Comparison of ENCODE assay signal across 39 mouse cellular contexts in genomic region chr5:135362572-135362971, GRCm38 (mm10). TPM values are rescaled to one million over a fixed set of nuclear protein-coding genes. Genes with fewer than 3 reads are reported as not detected.
"Had no signal": no experiment of that assay in that cellular context is flagged by ENCODE, and none has a peak within 500 bp of the region (broad histone marks: within the 10 kb centered on the region; RNA-seq: fewer than 3 reads in every experiment).

No protein-coding gene starts in this region.

- H3K9ac ChIP-seq: heart, embryonic 12.5 days; hindbrain, embryonic 13.5 days; hindbrain, embryonic 15.5 days; limb, embryonic 13.5 days; limb, embryonic 15.5 days; liver, embryonic 12.5 days; liver, embryonic 14.5 days had no signal

- H3K4me3 ChIP-seq: gastrocnemius, adult 2 months; heart, embryonic 10.5 days; heart, embryonic 12.5 days; hindbrain, embryonic 10.5 days; hindbrain, embryonic 13.5 days; hindbrain, embryonic 15.5 days; layer of hippocampus, adult 2 months; left cerebral cortex, adult 2 months; limb, embryonic 13.5 days; limb, embryonic 15.5 days; liver, embryonic 12.5 days had no signal

- H3K4me1 ChIP-seq: heart, embryonic 10.5 days; heart, embryonic 12.5 days; hindbrain, embryonic 13.5 days; hindbrain, embryonic 15.5 days; limb, embryonic 13.5 days; limb, embryonic 15.5 days; liver, embryonic 12.5 days had no signal

- H3K4me2 ChIP-seq: heart, embryonic 12.5 days; hindbrain, embryonic 13.5 days; hindbrain, embryonic 15.5 days; limb, embryonic 13.5 days; limb, embryonic 15.5 days; liver, embryonic 12.5 days had no signal

- DNase-seq: gastrocnemius, adult 2 months; gastrocnemius, postnatal 10 days; gastrocnemius, postnatal 25 days; heart, adult 18-20 months; heart, postnatal 10 days; heart, postnatal 4 days; kidney, adult 11 months; kidney, adult 2 months; kidney, adult 9 months; kidney, postnatal 10 days; kidney, postnatal 25 days; kidney, postnatal 4 days; left cerebral cortex, postnatal 4 days had no signal

- ATAC-seq: hindbrain, postnatal 0 days; intestine, embryonic 16.5 days; liver, embryonic 12.5 days had no signal

- H3K27me3 ChIP-seq: hindbrain, embryonic 15.5 days; limb, embryonic 13.5 days had no signal

- H3K36me3 ChIP-seq: heart, embryonic 10.5 days; heart, embryonic 12.5 days; hindbrain, embryonic 10.5 days; hindbrain, embryonic 13.5 days; hindbrain, embryonic 15.5 days; limb, embryonic 13.5 days; limb, embryonic 15.5 days; liver, embryonic 12.5 days had no signal

- H3K27ac ChIP-seq: gastrocnemius, adult 2 months; heart, embryonic 10.5 days; hindbrain, embryonic 10.5 days; hindbrain, embryonic 13.5 days; hindbrain, embryonic 15.5 days; hindbrain, postnatal 0 days; layer of hippocampus, adult 2 months; left cerebral cortex, adult 2 months; limb, embryonic 13.5 days; limb, embryonic 15.5 days; liver, embryonic 12.5 days; liver, embryonic 14.5 days had no signal

RNA-seq across cellular contexts. Expression of gene Trim50, which starts 9.5 kb away (rescaled TPM):
- total RNA-seq: gastrocnemius, adult 2 months; gastrocnemius, postnatal 10 days; gastrocnemius, postnatal 25 days; gastrocnemius, postnatal 4 days; granulocyte monocyte progenitor cell, adult 5-6 weeks; heart, postnatal 25 days; heart, postnatal 4 days; hindbrain, postnatal 0 days; layer of hippocampus, adult 2 months; layer of hippocampus, postnatal 25 days; left cerebral cortex, adult 2 months; left cerebral cortex, postnatal 25 days; left cerebral cortex, postnatal 4 days; liver, adult 2 months had no signal
- polyA plus RNA-seq: heart, embryonic 10.5 days; heart, embryonic 12.5 days; heart, embryonic 14.5 days; heart, embryonic 16.5 days; hindbrain, embryonic 13.5 days; hindbrain, embryonic 15.5 days; intestine, embryonic 14.5 days; kidney, embryonic 16.5 days; limb, embryonic 11.5 days; limb, embryonic 13.5 days; limb, embryonic 15.5 days; liver, adult 2 months; liver, embryonic 12.5 days; liver, embryonic 14.5 days; liver, embryonic 16.5 days had no signal

RNA-seq across cellular contexts. Expression of gene Fkbp6, which starts 12.7 kb away (rescaled TPM):
- total RNA-seq: gastrocnemius, adult 2 months; gastrocnemius, postnatal 10 days; gastrocnemius, postnatal 25 days; hindbrain, postnatal 0 days; layer of hippocampus, postnatal 10 days; liver, adult 2 months had no signal
- polyA plus RNA-seq: heart, embryonic 14.5 days; heart, embryonic 16.5 days; limb, embryonic 13.5 days; limb, embryonic 15.5 days; liver, adult 2 months; liver, embryonic 16.5 days had no signal
